ENCODE assay signal across 8 mouse cellular contexts in genomic region chr8:105854303-105854702, GRCm38 (mm10). TPM values are rescaled to one million over a fixed set of nuclear protein-coding genes. Genes with fewer than 3 reads are reported as not detected.
A peak's percentile ranks its signal among the peaks of the same experiment; 100 is the strongest.
DNase-seq lines count a peak whose midpoint lies in the region; ATAC-seq and TF ChIP-seq lines count a peak whose summit lies in the region.

No protein-coding gene starts in this region.

- WGBS in cerebellum, adult 2 months = 32% methylated on average over 8 of the region's 8 CpGs
- 28% methylated on average over 8 of the region's 8 CpGs for WGBS in lung, embryonic 16.5 days
- 25% methylated on average over 8 of the region's 8 CpGs for WGBS in limb, embryonic 11.5 days
- 28% methylated on average over 8 of the region's 8 CpGs for WGBS in stomach, embryonic 15.5 days

- no peak overlapping the region for H3K27ac ChIP-seq in cerebellum, adult 2 months (ENCODE audit: insufficient read depth, low read length)
- H3K27ac ChIP-seq in lung, embryonic 16.5 days (ENCODE audit: low read length) = peak overlapping the region; percentile 84; the same call in 1 of the 2 replicates
- H3K27ac ChIP-seq in limb, embryonic 11.5 days (replicated peaks; ENCODE audit: low read depth, low read length) = no peak overlapping the region; the same call in 1 of the 2 replicates
- no peak overlapping the region for H3K27ac ChIP-seq in stomach, embryonic 15.5 days

- peak; percentile 58 for DNase-seq in cerebellum, adult 11-12 months
- no peak for DNase-seq in cerebellum, adult 2 months
- DNase-seq in lung, postnatal 25 days (ENCODE audit: low spot score) = no peak
- DNase-seq in limb, embryonic 11.5 days (ENCODE audit: low spot score) = no peak
- no peak for DNase-seq in urinary bladder, adult 18-20 months (ENCODE audit: low spot score in 2 of 2)

- H3K36me3 ChIP-seq in lung, embryonic 16.5 days (ENCODE audit: control insufficient read depth, insufficient read depth, low read length) = peaks cover 6% of the 10 kb centered on the region
- H3K36me3 ChIP-seq in limb, embryonic 11.5 days (ENCODE audit: control insufficient read depth, insufficient read depth, low read length) = no peaks in the 10 kb centered on the region; the same call in 1 of the 2 replicates
- peaks cover 5% of the 10 kb centered on the region; the same call in 1 of the 2 replicates for H3K36me3 ChIP-seq in stomach, embryonic 15.5 days

- H3K4me1 ChIP-seq in cerebellum, adult 2 months (ENCODE audit: control insufficient read depth, insufficient read depth, low read length) = no peaks in the 10 kb centered on the region; the same call in 1 of the 2 replicates
- peaks cover 26% of the 10 kb centered on the region for H3K4me1 ChIP-seq in lung, embryonic 16.5 days (replicated peaks; ENCODE audit: control insufficient read depth, insufficient read depth, low read length)
- peaks cover 12% of the 10 kb centered on the region for H3K4me1 ChIP-seq in limb, embryonic 11.5 days (ENCODE audit: control insufficient read depth, insufficient read depth, low read length)
- peaks cover 28% of the 10 kb centered on the region for H3K4me1 ChIP-seq in stomach, embryonic 15.5 days

- no peaks in the 10 kb centered on the region for H3K9me3 ChIP-seq in lung, embryonic 16.5 days (ENCODE audit: control insufficient read depth, low read length)
- no peaks in the 10 kb centered on the region for H3K9me3 ChIP-seq in limb, embryonic 11.5 days (ENCODE audit: control insufficient read depth, low read length)
- H3K9me3 ChIP-seq in stomach, embryonic 15.5 days = no peaks in the 10 kb centered on the region

- ATAC-seq in lung, embryonic 16.5 days (ENCODE audit: low read depth) = no peak
- no peak; the same call in 1 of the 2 replicates for ATAC-seq in limb, embryonic 11.5 days (ENCODE audit: insufficient number of reproducible peaks, low FRiP score, low TSS enrichment, low read depth)
- no peak; the same call in 1 of the 2 replicates for ATAC-seq in stomach, embryonic 15.5 days (ENCODE audit: insufficient read depth, low FRiP score, low read depth)
- no peak for ATAC-seq in erythroid progenitor cell, adult 5-6 weeks (replicated peaks; ENCODE audit: low FRiP score, poor library complexity, severe bottlenecking)

- H3K4me3 ChIP-seq in cerebellum, adult 2 months (replicated peaks; ENCODE audit: insufficient read depth, low read depth, low read length) = no peak overlapping the region
- H3K4me3 ChIP-seq in lung, embryonic 16.5 days (ENCODE audit: low read length) = peak overlapping the region; percentile 89
- H3K4me3 ChIP-seq in limb, embryonic 11.5 days (ENCODE audit: low read depth, low read length) = peak overlapping the region; percentile 85
- H3K4me3 ChIP-seq in stomach, embryonic 15.5 days (replicated peaks) = peak overlapping the region; percentile 87

- peak overlapping the region; percentile 91 for H3K9ac ChIP-seq in lung, embryonic 16.5 days (ENCODE audit: low read length)
- no peak overlapping the region for H3K9ac ChIP-seq in limb, embryonic 11.5 days (ENCODE audit: low read length)
- H3K9ac ChIP-seq in stomach, embryonic 15.5 days = no peak overlapping the region

- peak overlapping the region; percentile 91 for H3K4me2 ChIP-seq in lung, embryonic 16.5 days (ENCODE audit: low read depth, low read length)
- peak overlapping the region; percentile 16; the same call in 1 of the 2 replicates for H3K4me2 ChIP-seq in limb, embryonic 11.5 days (ENCODE audit: low read depth, severe bottlenecking)
- H3K4me2 ChIP-seq in stomach, embryonic 15.5 days = peak overlapping the region; percentile 43

- no peaks in the 10 kb centered on the region for H3K27me3 ChIP-seq in cerebellum, adult 2 months (ENCODE audit: control insufficient read depth, insufficient read depth, low read length)
- no peaks in the 10 kb centered on the region for H3K27me3 ChIP-seq in lung, embryonic 16.5 days (ENCODE audit: control insufficient read depth, insufficient read depth, low read depth, low read length)
- no peaks in the 10 kb centered on the region for H3K27me3 ChIP-seq in limb, embryonic 11.5 days (ENCODE audit: control insufficient read depth, insufficient read depth, low read length)
- H3K27me3 ChIP-seq in stomach, embryonic 15.5 days (replicated peaks) = no peaks in the 10 kb centered on the region

- no peak for TF ChIP-seq CTCF in cerebellum, adult 2 months (IDR thresholded peaks at IDR 0.05; ENCODE audit: borderline replicate concordance, insufficient read depth, low read depth, low read length)

- TF ChIP-seq POLR2A in cerebellum, adult 2 months (IDR thresholded peaks at IDR 0.05; ENCODE audit: borderline replicate concordance, insufficient read depth, low read length) = no peak

RNA-seq across cellular contexts. Expression of gene Thap11, which starts 0.6 kb away (rescaled TPM):
- 52.0 and 53.5 TPM in 2 replicates for polyA plus RNA-seq in cerebellum, adult 2 months (2012; rRNA removed)
- polyA plus RNA-seq in lung, embryonic 16.5 days (2015; fragmentation: Nextera tagmentation; extraction: Ambion mirVana) = 55.2 and 56.0 TPM in 2 replicates
- polyA plus RNA-seq in limb, embryonic 11.5 days (2014; fragmentation: Nextera tagmentation; extraction: Ambion mirVana) = 73.4 and 77.6 TPM in 2 replicates
- polyA plus RNA-seq in stomach, embryonic 15.5 days (2015; fragmentation: Nextera tagmentation; extraction: Ambion mirVana) = 61.6 and 63.3 TPM in 2 replicates
- 9.6 and 22.0 TPM in 2 replicates for total RNA-seq in erythroid progenitor cell, adult 5-6 weeks (2015; ENCODE audit: low replicate concordance)
- total RNA-seq in erythroid progenitor cell, adult 5-6 weeks (2017; ENCODE audit: low replicate concordance) = 11.0 and 18.6 TPM in 2 replicates

RNA-seq across cellular contexts. Expression of gene Cenpt, which starts 1.2 kb away (rescaled TPM):
- 27.8 and 30.8 TPM in 2 replicates for polyA plus RNA-seq in cerebellum, adult 2 months (2012; rRNA removed)
- 41.2 and 42.7 TPM in 2 replicates for polyA plus RNA-seq in lung, embryonic 16.5 days (2015; fragmentation: Nextera tagmentation; extraction: Ambion mirVana)
- polyA plus RNA-seq in limb, embryonic 11.5 days (2014; fragmentation: Nextera tagmentation; extraction: Ambion mirVana) = 48.8 and 55.2 TPM in 2 replicates
- polyA plus RNA-seq in stomach, embryonic 15.5 days (2015; fragmentation: Nextera tagmentation; extraction: Ambion mirVana) = 38.0 and 41.2 TPM in 2 replicates
- 57.0 and 57.3 TPM in 2 replicates for total RNA-seq in erythroid progenitor cell, adult 5-6 weeks (2015; ENCODE audit: low replicate concordance)
- 55.2 and 94.3 TPM in 2 replicates for total RNA-seq in erythroid progenitor cell, adult 5-6 weeks (2017; ENCODE audit: low replicate concordance)

RNA-seq across cellular contexts. Expression of gene Nutf2, which starts 6.1 kb away (rescaled TPM):
- 104 and 111 TPM in 2 replicates for polyA plus RNA-seq in cerebellum, adult 2 months (2012; rRNA removed)
- 179 and 215 TPM in 2 replicates for polyA plus RNA-seq in lung, embryonic 16.5 days (2015; fragmentation: Nextera tagmentation; extraction: Ambion mirVana)
- 327 and 371 TPM in 2 replicates for polyA plus RNA-seq in limb, embryonic 11.5 days (2014; fragmentation: Nextera tagmentation; extraction: Ambion mirVana)
- polyA plus RNA-seq in stomach, embryonic 15.5 days (2015; fragmentation: Nextera tagmentation; extraction: Ambion mirVana) = 151 and 214 TPM in 2 replicates
- total RNA-seq in erythroid progenitor cell, adult 5-6 weeks (2015; ENCODE audit: low replicate concordance) = 57.8 and 102 TPM in 2 replicates
- 15.3 and 42.5 TPM in 2 replicates for total RNA-seq in erythroid progenitor cell, adult 5-6 weeks (2017; ENCODE audit: low replicate concordance)

RNA-seq across cellular contexts. Expression of gene Edc4, which starts 26.4 kb away (rescaled TPM):
- polyA plus RNA-seq in cerebellum, adult 2 months (2012; rRNA removed) = 75.5 and 81.8 TPM in 2 replicates
- 50.2 and 51.8 TPM in 2 replicates for polyA plus RNA-seq in lung, embryonic 16.5 days (2015; fragmentation: Nextera tagmentation; extraction: Ambion mirVana)
- polyA plus RNA-seq in limb, embryonic 11.5 days (2014; fragmentation: Nextera tagmentation; extraction: Ambion mirVana) = 44.2 and 51.3 TPM in 2 replicates
- 35.7 and 41.9 TPM in 2 replicates for polyA plus RNA-seq in stomach, embryonic 15.5 days (2015; fragmentation: Nextera tagmentation; extraction: Ambion mirVana)
- total RNA-seq in erythroid progenitor cell, adult 5-6 weeks (2015; ENCODE audit: low replicate concordance) = 12.2 and 15.9 TPM in 2 replicates
- total RNA-seq in erythroid progenitor cell, adult 5-6 weeks (2017; ENCODE audit: low replicate concordance) = 22.1 and 25.5 TPM in 2 replicates

RNA-seq across cellular contexts. Expression of gene Tsnaxip1, which starts 26.8 kb away (rescaled TPM):
- 0.25 and 0.98 TPM in 2 replicates for polyA plus RNA-seq in cerebellum, adult 2 months (2012; rRNA removed)
- polyA plus RNA-seq in lung, embryonic 16.5 days (2015; fragmentation: Nextera tagmentation; extraction: Ambion mirVana) = 4.0 and 4.6 TPM in 2 replicates
- polyA plus RNA-seq in limb, embryonic 11.5 days (2014; fragmentation: Nextera tagmentation; extraction: Ambion mirVana) = 0.14 and 0.15 TPM in 2 replicates
- not detected in 2 replicates for polyA plus RNA-seq in stomach, embryonic 15.5 days (2015; fragmentation: Nextera tagmentation; extraction: Ambion mirVana)
- 2.9 TPM in 1 of 2 replicates, not detected in the other for total RNA-seq in erythroid progenitor cell, adult 5-6 weeks (2015; ENCODE audit: low replicate concordance)
- total RNA-seq in erythroid progenitor cell, adult 5-6 weeks (2017; ENCODE audit: low replicate concordance) = 1.4 TPM in 1 of 2 replicates, not detected in the other

Comparison
In these comparisons a context has a peak if more than half of its experiments do, and no peak if none do; other contexts are left out.
1. H3K4me2 ChIP-seq: peak in every context shown above with its lines; median percentile 91 in lung, embryonic 16.5 days; 43 in stomach, embryonic 15.5 days; 16 in limb, embryonic 11.5 days.